Mouse (Mus musculus) cerebellum, adult 2 months (tissue): ENCODE measurements around the gene Gtf3c5.

Experiments
- CTCF ChIP-seq: fragments of 200-500 bp; IDR thresholded peaks from 2 replicates; pipeline ENCODE4 v1.5.1; 2011; ENCODE audit warnings: low read depth, mild to moderate bottlenecking, control low read depth, low read length, moderate library complexity, borderline replicate concordance; ENCODE audit not compliant: insufficient read depth
- POLR2A ChIP-seq: fragments of 200-500 bp; IDR thresholded peaks from 2 replicates; pipeline ENCODE4 v1.6.1; 2011; ENCODE audit warnings: low read length, control low read depth, borderline replicate concordance; ENCODE audit not compliant: insufficient read depth

DNA sequence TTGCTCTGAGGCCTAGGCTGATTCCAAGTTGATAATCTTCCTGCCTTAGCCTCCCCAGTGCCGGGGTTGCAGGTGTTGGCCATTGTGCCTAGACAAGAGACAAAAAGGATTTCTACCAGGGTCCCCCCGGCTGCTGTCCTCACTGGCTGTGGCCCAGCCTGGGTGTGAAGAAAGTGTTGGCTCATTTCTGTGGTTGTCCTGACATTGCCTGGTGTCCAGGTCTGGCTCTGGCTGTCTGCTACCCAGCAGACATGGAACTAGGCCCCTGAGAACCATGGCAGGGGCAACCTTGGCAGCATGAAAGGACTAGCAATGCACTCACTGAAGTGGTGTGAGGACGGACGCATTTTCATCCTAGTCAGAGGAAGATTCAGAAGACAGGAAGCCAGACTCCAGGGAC, 53.7 kb downstream of the Gtf3c5 start:
- no peak for TF ChIP-seq POLR2A
- TF ChIP-seq CTCF: no peak
